Mouse (Mus musculus): ENCODE measurements at regions not wholly inside any gene's neighbourhood (a gene's known extent, or its start where the extent isn't known, plus 50 kb on each side); places are given as distances from the start of the nearest gene placed in this dataset.

DNA sequence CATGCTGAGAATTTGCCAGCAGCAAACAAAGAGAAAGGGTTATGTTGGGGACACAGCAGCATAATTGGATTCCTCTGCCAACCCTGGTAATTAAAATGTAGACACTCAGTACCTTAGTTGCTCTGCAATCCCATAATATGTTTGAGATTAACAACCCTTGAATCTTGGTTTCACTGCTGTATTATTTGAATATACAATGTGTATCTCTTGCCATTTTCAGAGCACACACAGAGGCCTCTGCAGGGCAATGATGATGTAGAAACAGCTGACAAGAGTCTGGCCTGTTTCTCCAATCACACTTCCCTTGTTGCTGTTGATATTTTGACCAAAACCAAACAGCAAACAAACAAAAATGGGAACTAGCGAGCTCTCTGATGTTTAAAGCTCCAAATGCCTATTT lies 315.9 kb upstream of the Plscr5 start:
- no peak overlapping the region for H3K27ac ChIP-seq (ENCODE audit: low read length)
- no peak overlapping the region for H3K4me3 ChIP-seq (replicated peaks; ENCODE audit: low read length)
- H3K4me2 ChIP-seq (ENCODE audit: low read depth, low read length), result no peak overlapping the region
- H3K9me3 ChIP-seq (replicated peaks; ENCODE audit: control insufficient read depth, low read length), result no peaks in the 10 kb centered on the region
- H3K27me3 ChIP-seq (ENCODE audit: control insufficient read depth, insufficient read depth, low read length), result no peaks in the 10 kb centered on the region
- no peaks in the 10 kb centered on the region for H3K36me3 ChIP-seq (ENCODE audit: control insufficient read depth, insufficient read depth, low read length)
- no peaks in the 10 kb centered on the region for H3K4me1 ChIP-seq (ENCODE audit: control insufficient read depth, insufficient read depth, low read length)
- WGBS, result 67% methylated on average over 1 of the region's 1 CpGs
- ATAC-seq (ENCODE audit: insufficient read depth, low FRiP score), result no peak
- no peak overlapping the region for H3K9ac ChIP-seq (ENCODE audit: low read length)

DNA sequence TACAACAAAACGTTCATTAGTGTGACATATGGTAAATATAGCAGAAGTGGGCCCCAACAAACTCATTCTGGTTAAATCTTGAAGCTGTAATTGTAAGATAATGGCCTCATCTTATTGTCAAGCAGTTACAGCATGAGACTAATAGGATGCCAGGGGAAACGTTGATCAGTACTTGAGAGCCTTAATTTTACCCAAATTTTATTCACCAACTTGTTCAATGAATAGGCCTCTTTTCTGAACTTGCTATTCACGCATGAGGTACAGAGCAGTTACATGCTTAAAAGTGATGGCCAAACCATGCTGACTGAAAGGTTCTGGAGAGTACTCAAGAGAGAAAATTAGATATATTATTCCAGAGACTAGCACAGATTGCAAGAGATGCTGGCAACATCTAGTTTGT lies 361.2 kb upstream of the Plscr5 start:
- WGBS, result 51% methylated on average over 3 of the region's 3 CpGs
- H3K4me2 ChIP-seq (ENCODE audit: low read depth, low read length), result no peak overlapping the region
- H3K27ac ChIP-seq (ENCODE audit: low read length), result no peak overlapping the region
- H3K9ac ChIP-seq (ENCODE audit: low read length), result no peak overlapping the region
- no peaks in the 10 kb centered on the region for H3K36me3 ChIP-seq (ENCODE audit: control insufficient read depth, insufficient read depth, low read length)
- ATAC-seq (ENCODE audit: insufficient read depth, low FRiP score), result no peak
- H3K4me3 ChIP-seq (replicated peaks; ENCODE audit: low read length), result no peak overlapping the region
- no peaks in the 10 kb centered on the region for H3K27me3 ChIP-seq (ENCODE audit: control insufficient read depth, insufficient read depth, low read length)
- H3K9me3 ChIP-seq (replicated peaks; ENCODE audit: control insufficient read depth, low read length), result no peaks in the 10 kb centered on the region
- no peaks in the 10 kb centered on the region for H3K4me1 ChIP-seq (ENCODE audit: control insufficient read depth, insufficient read depth, low read length)

DNA sequence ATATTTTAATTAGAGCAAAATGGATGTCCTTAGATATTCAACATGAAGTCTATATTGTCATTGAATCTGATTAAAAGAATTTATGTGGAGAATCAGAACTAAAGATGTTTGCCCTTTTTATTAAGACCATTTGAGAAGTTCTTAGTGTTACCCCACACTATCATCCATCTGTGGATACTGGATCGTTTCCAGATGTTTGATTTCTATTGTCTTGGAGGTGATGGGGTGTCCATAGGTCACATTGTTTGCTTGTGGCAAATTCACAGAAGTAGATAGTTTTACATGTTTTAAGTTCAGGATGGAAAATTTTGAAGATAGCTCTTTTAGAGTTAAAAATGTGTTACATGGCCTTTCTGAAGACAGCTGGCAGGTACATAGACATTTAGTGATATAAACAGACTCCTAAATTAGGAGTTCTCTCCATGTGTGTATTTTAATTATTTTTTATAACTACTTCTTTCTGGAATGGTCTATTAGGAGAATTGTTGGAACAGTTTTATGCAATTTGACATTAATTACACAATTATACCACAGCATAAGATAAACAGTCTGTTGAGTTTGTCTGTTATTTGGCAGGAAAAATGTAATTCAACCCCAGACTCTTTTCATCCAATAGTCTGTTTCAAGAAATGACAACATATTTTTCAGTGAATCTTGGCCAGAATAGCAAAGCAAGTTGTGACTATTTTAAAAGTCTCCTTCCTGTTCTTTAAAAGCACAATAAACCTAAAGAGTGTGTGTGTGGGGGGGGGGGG lies 368.8 kb upstream of the Plscr5 start:
- ATAC-seq (ENCODE audit: insufficient read depth, low FRiP score), result no peak
- Histone ChIP-seq H3K4me3 (replicated peaks; ENCODE audit: low read length) (no peak overlapping the region), H3K36me3 (ENCODE audit: control insufficient read depth, insufficient read depth, low read length) (no peaks in the 10 kb centered on the region), H3K9me3 (replicated peaks; ENCODE audit: control insufficient read depth, low read length) (no peaks in the 10 kb centered on the region), H3K4me2 (ENCODE audit: low read depth, low read length) (no peak overlapping the region), H3K27ac (ENCODE audit: low read length) (no peak overlapping the region), H3K4me1 (ENCODE audit: control insufficient read depth, insufficient read depth, low read length) (no peaks in the 10 kb centered on the region), H3K9ac (ENCODE audit: low read length) (no peak overlapping the region), H3K27me3 (ENCODE audit: control insufficient read depth, insufficient read depth, low read length) (no peaks in the 10 kb centered on the region)
- 48% methylated on average over 1 of the region's 1 CpGs for WGBS

DNA sequence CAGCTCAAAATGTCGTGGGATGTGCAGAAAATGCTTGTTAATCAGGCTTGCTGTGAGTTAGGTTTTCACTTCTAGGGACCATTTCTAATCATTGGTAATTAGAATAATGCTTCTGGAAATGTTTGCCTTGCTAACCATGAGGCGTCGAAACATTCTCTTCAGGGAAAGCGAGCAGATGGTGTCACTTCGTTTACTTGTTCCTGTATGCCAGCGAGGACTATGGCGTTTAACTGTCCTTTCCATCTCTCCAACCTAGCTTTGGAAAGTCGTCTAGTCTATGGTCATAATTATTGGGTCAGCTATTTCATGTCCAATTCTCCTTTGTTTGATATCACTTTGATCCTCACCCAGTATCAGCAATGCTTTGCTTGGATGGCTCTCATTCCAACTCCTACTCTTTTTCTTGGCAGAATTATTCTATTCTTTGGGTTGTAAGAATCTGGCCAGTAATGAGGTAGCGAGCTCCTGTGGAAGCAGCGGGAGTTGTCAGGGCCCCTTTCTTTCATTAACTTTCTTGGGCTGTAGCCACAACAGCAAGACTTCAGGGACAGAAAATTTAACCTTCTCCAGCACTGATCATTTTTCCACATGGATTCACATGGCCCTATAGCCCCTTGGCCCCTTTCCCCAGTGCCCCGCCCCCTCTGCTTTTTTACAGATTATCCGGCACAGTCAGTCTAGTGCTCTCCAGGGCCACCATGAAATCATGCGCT lies 374.0 kb upstream of the Plscr5 start:
- Histone ChIP-seq H3K9ac (ENCODE audit: low read length) (no peak overlapping the region), H3K9me3 (replicated peaks; ENCODE audit: control insufficient read depth, low read length) (no peaks in the 10 kb centered on the region), H3K4me2 (ENCODE audit: low read depth, low read length) (no peak overlapping the region), H3K4me1 (ENCODE audit: control insufficient read depth, insufficient read depth, low read length) (no peaks in the 10 kb centered on the region), H3K36me3 (ENCODE audit: control insufficient read depth, insufficient read depth, low read length) (no peaks in the 10 kb centered on the region), H3K27ac (ENCODE audit: low read length) (no peak overlapping the region), H3K4me3 (replicated peaks; ENCODE audit: low read length) (no peak overlapping the region), H3K27me3 (ENCODE audit: control insufficient read depth, insufficient read depth, low read length) (no peaks in the 10 kb centered on the region)
- 81% methylated on average over 13 of the region's 13 CpGs for WGBS
- no peak for ATAC-seq (ENCODE audit: insufficient read depth, low FRiP score)

DNA sequence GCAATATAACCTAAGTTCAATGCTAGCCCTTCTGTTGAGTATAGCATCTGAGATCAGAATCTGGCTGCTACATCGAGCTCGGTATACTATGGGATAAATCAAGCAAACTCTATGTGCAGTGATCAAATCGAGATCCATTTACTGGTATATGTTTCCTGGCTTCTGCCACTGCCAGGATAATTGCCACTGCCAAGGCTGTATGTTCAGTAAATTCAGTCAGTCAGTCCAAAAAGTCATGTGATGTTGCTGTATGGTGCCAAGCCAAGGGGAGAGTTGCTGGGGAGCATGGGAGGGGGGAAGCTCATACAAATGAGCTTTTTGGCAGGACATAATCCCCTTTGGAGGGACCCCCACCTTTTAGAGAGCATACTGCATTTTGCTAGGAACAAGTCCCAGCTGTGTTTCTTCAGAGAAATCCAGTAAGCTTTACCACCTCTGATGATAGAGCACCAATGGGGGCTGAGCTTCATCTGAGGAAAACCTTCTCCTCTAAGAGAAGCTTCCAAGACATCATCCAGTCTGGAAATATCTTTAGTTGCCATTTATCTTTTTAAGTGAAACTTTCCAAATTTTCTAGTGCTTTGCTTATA lies 389.3 kb upstream of the Plscr5 start:
- WGBS, result 71% methylated on average over 3 of the region's 3 CpGs
- ATAC-seq (ENCODE audit: insufficient read depth, low FRiP score), result no peak
- no peaks in the 10 kb centered on the region for H3K4me1 ChIP-seq (ENCODE audit: control insufficient read depth, insufficient read depth, low read length)
- H3K4me2 ChIP-seq (ENCODE audit: low read depth, low read length), result no peak overlapping the region
- H3K4me3 ChIP-seq (replicated peaks; ENCODE audit: low read length), result no peak overlapping the region
- no peaks in the 10 kb centered on the region for H3K27me3 ChIP-seq (ENCODE audit: control insufficient read depth, insufficient read depth, low read length)
- no peaks in the 10 kb centered on the region for H3K9me3 ChIP-seq (replicated peaks; ENCODE audit: control insufficient read depth, low read length)
- H3K36me3 ChIP-seq (ENCODE audit: control insufficient read depth, insufficient read depth, low read length), result no peaks in the 10 kb centered on the region
- no peak overlapping the region for H3K27ac ChIP-seq (ENCODE audit: low read length)
- H3K9ac ChIP-seq (ENCODE audit: low read length), result no peak overlapping the region

DNA sequence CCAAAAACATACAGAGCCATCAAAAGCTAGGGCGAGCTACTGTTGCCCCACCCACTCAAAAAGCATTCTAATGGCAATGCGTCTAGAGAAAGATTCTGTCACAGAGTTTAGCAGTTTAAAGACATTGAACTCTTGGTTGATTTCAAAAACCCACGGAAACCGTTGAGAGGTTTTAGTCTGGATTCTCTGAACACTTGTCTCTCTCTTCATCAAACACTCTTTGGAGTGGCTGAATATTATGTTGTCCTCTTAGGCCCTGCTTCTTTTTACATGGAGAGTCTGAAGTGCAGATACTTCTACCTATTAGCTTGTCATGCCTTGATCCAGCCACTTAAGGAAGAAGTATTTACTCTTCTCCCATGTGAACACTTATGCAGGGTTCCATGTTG lies 393.9 kb upstream of the Plscr5 start:
- Histone ChIP-seq H3K9me3 (replicated peaks; ENCODE audit: control insufficient read depth, low read length) (no peaks in the 10 kb centered on the region), H3K9ac (ENCODE audit: low read length) (no peak overlapping the region), H3K27me3 (ENCODE audit: control insufficient read depth, insufficient read depth, low read length) (no peaks in the 10 kb centered on the region), H3K36me3 (ENCODE audit: control insufficient read depth, insufficient read depth, low read length) (no peaks in the 10 kb centered on the region), H3K27ac (ENCODE audit: low read length) (no peak overlapping the region), H3K4me1 (ENCODE audit: control insufficient read depth, insufficient read depth, low read length) (no peaks in the 10 kb centered on the region), H3K4me3 (replicated peaks; ENCODE audit: low read length) (no peak overlapping the region), H3K4me2 (ENCODE audit: low read depth, low read length) (no peak overlapping the region)
- WGBS, result 83% methylated on average over 4 of the region's 4 CpGs
- no peak for ATAC-seq (ENCODE audit: insufficient read depth, low FRiP score)

DNA sequence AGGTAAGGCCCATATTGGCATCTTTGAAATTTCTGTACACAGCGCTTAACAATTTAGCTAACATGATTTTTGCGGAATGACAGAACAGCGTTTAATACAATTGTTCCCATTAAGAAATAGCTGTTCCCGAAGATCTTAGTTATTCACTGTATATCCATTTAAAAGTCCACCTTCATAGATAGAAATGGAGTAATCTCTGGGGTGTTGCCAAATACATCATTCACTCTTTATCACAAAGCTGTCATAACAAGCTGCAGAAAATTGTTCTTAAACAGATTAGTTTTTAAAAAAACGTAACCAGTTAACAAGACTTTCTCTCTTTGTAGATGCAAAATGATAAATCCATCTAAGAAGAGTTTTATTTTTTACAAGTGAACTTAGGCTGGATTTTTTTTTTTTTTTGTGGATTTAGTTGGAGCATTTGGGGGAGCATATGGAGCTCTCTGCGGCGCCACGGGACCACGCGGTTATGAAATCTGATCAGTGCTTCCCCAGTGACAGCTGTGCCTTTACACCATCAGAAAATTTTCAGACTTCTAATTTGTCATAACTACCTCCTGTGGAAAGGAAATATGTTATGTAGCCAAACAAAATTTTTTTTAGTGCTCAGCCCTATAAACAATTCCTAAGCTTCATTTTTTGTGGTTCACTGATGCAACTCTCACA lies 394.4 kb upstream of the Plscr5 start:
- no peaks in the 10 kb centered on the region for H3K27me3 ChIP-seq (ENCODE audit: control insufficient read depth, insufficient read depth, low read length)
- H3K9ac ChIP-seq (ENCODE audit: low read length), result no peak overlapping the region
- H3K36me3 ChIP-seq (ENCODE audit: control insufficient read depth, insufficient read depth, low read length), result no peaks in the 10 kb centered on the region
- H3K4me1 ChIP-seq (ENCODE audit: control insufficient read depth, insufficient read depth, low read length), result no peaks in the 10 kb centered on the region
- no peak overlapping the region for H3K4me2 ChIP-seq (ENCODE audit: low read depth, low read length)
- H3K27ac ChIP-seq (ENCODE audit: low read length), result no peak overlapping the region
- no peak overlapping the region for H3K4me3 ChIP-seq (replicated peaks; ENCODE audit: low read length)
- 67% methylated on average over 10 of the region's 10 CpGs for WGBS
- no peaks in the 10 kb centered on the region for H3K9me3 ChIP-seq (replicated peaks; ENCODE audit: control insufficient read depth, low read length)
- no peak for ATAC-seq (ENCODE audit: insufficient read depth, low FRiP score)

DNA sequence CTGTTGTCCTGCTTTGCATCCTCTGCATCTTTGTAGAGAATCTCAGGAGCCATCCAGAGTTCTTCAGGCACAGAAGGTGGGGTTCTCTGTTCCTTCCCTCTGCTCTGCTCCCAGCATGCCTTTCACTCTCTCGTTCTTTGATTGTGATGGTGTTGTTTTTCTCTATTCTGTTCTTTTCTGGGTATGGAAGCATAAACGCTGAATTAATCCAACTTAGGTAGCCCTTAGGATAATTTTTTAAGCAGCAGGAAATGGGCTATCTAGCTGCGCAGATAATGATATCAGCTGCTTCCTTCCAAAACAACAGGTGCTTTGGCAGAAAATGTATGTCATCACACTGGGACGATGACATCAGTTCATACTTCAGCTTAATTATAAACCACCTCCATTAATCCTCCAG lies 395.8 kb upstream of the Plscr5 start:
- H3K9ac ChIP-seq (ENCODE audit: low read length), result no peak overlapping the region
- no peaks in the 10 kb centered on the region for H3K9me3 ChIP-seq (replicated peaks; ENCODE audit: control insufficient read depth, low read length)
- WGBS, result 80% methylated on average over 4 of the region's 4 CpGs

DNA sequence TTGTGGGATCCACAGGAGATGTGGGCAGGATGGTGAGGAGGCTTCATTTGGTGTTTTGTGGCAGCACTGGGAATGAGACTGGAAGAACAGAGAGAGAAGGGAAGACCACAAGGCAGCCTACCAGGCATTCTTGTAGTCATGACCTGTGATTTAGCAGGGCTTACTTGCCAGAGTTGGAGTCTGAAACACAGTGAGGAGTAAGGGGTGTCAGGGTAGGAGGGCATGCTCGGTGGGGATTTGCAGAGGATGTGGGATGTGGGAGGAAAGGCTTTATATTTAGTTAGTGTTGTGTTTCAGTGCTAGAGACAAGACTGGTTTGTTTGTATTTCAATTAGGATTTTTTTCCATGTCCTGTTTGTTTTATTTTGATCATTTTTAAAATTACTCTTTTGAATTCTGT lies 387.3 kb upstream of the Zic1 start:
- 58% methylated on average over 1 of the region's 1 CpGs for whole genome bisulfite sequencing

More for the DNA sequence above, 395.8 kb upstream of the Plscr5 start:
- H3K4me3 ChIP-seq (replicated peaks; ENCODE audit: low read length), result no peak overlapping the region
- H3K4me1 ChIP-seq (ENCODE audit: control insufficient read depth, insufficient read depth, low read length), result no peaks in the 10 kb centered on the region
- no peaks in the 10 kb centered on the region for H3K27me3 ChIP-seq (ENCODE audit: control insufficient read depth, insufficient read depth, low read length)
- no peak overlapping the region for H3K4me2 ChIP-seq (ENCODE audit: low read depth, low read length)
- no peak overlapping the region for H3K27ac ChIP-seq (ENCODE audit: low read length)
- H3K36me3 ChIP-seq (ENCODE audit: control insufficient read depth, insufficient read depth, low read length), result no peaks in the 10 kb centered on the region
- no peak for ATAC-seq (ENCODE audit: insufficient read depth, low FRiP score)

More for the DNA sequence above, 387.3 kb upstream of the Zic1 start:
- H3K36me3 ChIP-seq (ENCODE audit: control insufficient read depth, insufficient read depth, low read length), result no peaks in the 10 kb centered on the region
- H3K4me1 ChIP-seq (ENCODE audit: control insufficient read depth, insufficient read depth, low read length), result no peaks in the 10 kb centered on the region
- no peak overlapping the region for H3K27ac ChIP-seq (ENCODE audit: low read length)
- no peaks in the 10 kb centered on the region for H3K27me3 ChIP-seq (ENCODE audit: control insufficient read depth, insufficient read depth, low read length)
- no peak overlapping the region for H3K9ac ChIP-seq (ENCODE audit: low read length)
- no peak for ATAC-seq (ENCODE audit: insufficient read depth, low FRiP score)
- no peaks in the 10 kb centered on the region for H3K9me3 ChIP-seq (replicated peaks; ENCODE audit: control insufficient read depth, low read length)
- no peak overlapping the region for H3K4me3 ChIP-seq (replicated peaks; ENCODE audit: low read length)
- no peak overlapping the region for H3K4me2 ChIP-seq (ENCODE audit: low read depth, low read length)

Data from stomach, embryonic 16.5 days (tissue).